In genomic region chr19:45658556-45659268, GRCm38 (mm10) we compare ENCODE assay signal across 8 mouse cellular contexts. TPM values are rescaled to one million over a fixed set of nuclear protein-coding genes. Genes with fewer than 3 reads are reported as not detected.
DNase-seq lines count a peak whose midpoint lies in the region; ATAC-seq and TF ChIP-seq lines count a peak whose summit lies in the region.

No protein-coding gene starts in this region.

- WGBS in limb, embryonic 13.5 days: 66% methylated on average over 10 of the region's 10 CpGs
- WGBS in stomach, embryonic 16.5 days: 65% methylated on average over 10 of the region's 10 CpGs

- H3K27ac ChIP-seq in testis, adult 2 months (ENCODE audit: control insufficient read depth, insufficient read depth, low read depth, low read length): no peak overlapping the region
- H3K27ac ChIP-seq in limb, embryonic 13.5 days: no peak overlapping the region; the same call in 1 of the 2 replicates
- peak overlapping the region; percentile 94 for H3K27ac ChIP-seq in stomach, embryonic 16.5 days (ENCODE audit: low read length)

- peak overlapping the region; percentile 99 for H3K9ac ChIP-seq in limb, embryonic 13.5 days
- peak overlapping the region; percentile 99 for H3K9ac ChIP-seq in stomach, embryonic 16.5 days (ENCODE audit: low read length)

- peak overlapping the region; percentile 92 for H3K4me3 ChIP-seq in testis, adult 2 months (ENCODE audit: control insufficient read depth, low read depth, low read length)
- H3K4me3 ChIP-seq in limb, embryonic 13.5 days: peak overlapping the region; percentile 90
- peak overlapping the region; percentile 74 for H3K4me3 ChIP-seq in stomach, embryonic 16.5 days (replicated peaks; ENCODE audit: low read length)

- peak overlapping the region; percentile 72 for H3K4me2 ChIP-seq in limb, embryonic 13.5 days (replicated peaks)
- H3K4me2 ChIP-seq in stomach, embryonic 16.5 days (ENCODE audit: low read depth, low read length): peak overlapping the region; percentile 76

- H3K4me1 ChIP-seq in testis, adult 2 months (ENCODE audit: control insufficient read depth, insufficient read depth, low read length): peaks cover 7% of the 10 kb centered on the region
- peaks cover 53% of the 10 kb centered on the region for H3K4me1 ChIP-seq in limb, embryonic 13.5 days
- peaks cover 20% of the 10 kb centered on the region for H3K4me1 ChIP-seq in stomach, embryonic 16.5 days (ENCODE audit: control insufficient read depth, insufficient read depth, low read length)

- TF ChIP-seq POLR2A in testis, adult 2 months (IDR thresholded peaks at IDR 0.05; ENCODE audit: control insufficient read depth, low read depth, low read length): no peak

- no peaks in the 10 kb centered on the region for H3K36me3 ChIP-seq in testis, adult 2 months (ENCODE audit: control insufficient read depth, insufficient read depth, low read length)
- no peaks in the 10 kb centered on the region for H3K36me3 ChIP-seq in limb, embryonic 13.5 days
- H3K36me3 ChIP-seq in stomach, embryonic 16.5 days (ENCODE audit: control insufficient read depth, insufficient read depth, low read length): no peaks in the 10 kb centered on the region

- no peak for DNase-seq in testis, postnatal 14 days (ENCODE audit: low spot score)
- DNase-seq in ovary, postnatal 14 days (ENCODE audit: low spot score): no peak
- DNase-seq in frontal cortex, postnatal 25 days (ENCODE audit: low spot score in 2 of 2): no peak

- no peaks in the 10 kb centered on the region for H3K9me3 ChIP-seq in limb, embryonic 13.5 days
- no peaks in the 10 kb centered on the region for H3K9me3 ChIP-seq in stomach, embryonic 16.5 days (replicated peaks; ENCODE audit: control insufficient read depth, low read length)

- ATAC-seq in erythroblast, adult 5-6 weeks (replicated peaks; ENCODE audit: low FRiP score, poor library complexity, severe bottlenecking): 0 out of 2 replicates have a peak, but pooled peaks have one; percentile 23
- ATAC-seq in limb, embryonic 13.5 days (ENCODE audit: low FRiP score, low read depth): no peak
- no peak for ATAC-seq in stomach, embryonic 16.5 days (ENCODE audit: insufficient read depth, low FRiP score)
- no peak for ATAC-seq in megakaryocyte-erythroid progenitor cell, adult 5-6 weeks (replicated peaks; ENCODE audit: low FRiP score, low TSS enrichment, poor library complexity, severe bottlenecking)

- H3K27me3 ChIP-seq in testis, adult 2 months (ENCODE audit: control insufficient read depth, insufficient read depth, low read length): no peaks in the 10 kb centered on the region
- H3K27me3 ChIP-seq in limb, embryonic 13.5 days: no peaks in the 10 kb centered on the region
- H3K27me3 ChIP-seq in stomach, embryonic 16.5 days (ENCODE audit: control insufficient read depth, insufficient read depth, low read length): no peaks in the 10 kb centered on the region

- no peak for TF ChIP-seq CTCF in testis, adult 2 months (IDR thresholded peaks at IDR 0.05; ENCODE audit: control insufficient read depth, insufficient read depth, insufficient replicate concordance, low read depth, low read length)

RNA-seq across cellular contexts. Expression of gene Fbxw4, which starts 1.4 kb away (rescaled TPM):
- 21.5 and 22.3 TPM in 2 replicates for polyA plus RNA-seq in testis, adult 2 months (2012; rRNA removed)
- total RNA-seq in erythroblast, adult 5-6 weeks (2015; ENCODE audit: low replicate concordance): 8.5 and 27.4 TPM in 2 replicates
- 6.0 and 26.9 TPM in 2 replicates for total RNA-seq in erythroblast, adult 5-6 weeks (2017; ENCODE audit: low replicate concordance)
- polyA plus RNA-seq in limb, embryonic 13.5 days (2015; fragmentation: Nextera tagmentation; extraction: Ambion mirVana): 4.5 and 5.6 TPM in 2 replicates
- polyA plus RNA-seq in stomach, embryonic 16.5 days (2015; fragmentation: Nextera tagmentation; extraction: Ambion mirVana): 2.8 and 5.4 TPM in 2 replicates
- total RNA-seq in megakaryocyte-erythroid progenitor cell, adult 5-6 weeks (2014; fragmentation: Nextera tagmentation): 14.5 and 33.0 TPM in 2 replicates
- 5.5 and 15.5 TPM in 2 replicates for total RNA-seq in megakaryocyte-erythroid progenitor cell, adult 5-6 weeks (2017)
